Mouse (Mus musculus): ENCODE data around the gene Rubcn. TPM values are rescaled to one million over a fixed set of nuclear protein-coding genes. Genes with fewer than 3 reads are reported as not detected.
A peak's percentile ranks its signal among the peaks of the same experiment; 100 is the strongest.

The Rubcn gene
- polyA plus RNA-seq, 1 experiment = 50.3 TPM

DNA sequence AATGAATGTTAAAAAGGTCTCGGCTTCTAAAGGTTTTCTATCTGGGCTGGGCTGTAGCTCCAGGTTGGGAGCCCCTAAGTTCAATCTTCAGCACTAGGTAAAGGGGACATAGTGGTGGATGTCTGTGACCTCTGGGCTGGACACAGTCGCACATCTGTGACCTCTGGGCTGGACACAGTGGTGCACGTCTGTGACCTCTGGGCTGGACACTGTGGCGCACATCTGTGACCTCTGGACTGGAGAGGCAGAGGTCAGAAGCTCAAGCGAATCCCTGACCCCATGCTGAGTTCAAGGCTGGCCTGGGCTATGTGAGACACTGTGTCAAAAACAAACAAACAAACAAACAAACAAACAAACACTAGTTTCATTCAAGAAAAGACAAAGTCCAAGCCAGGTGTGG, 7.3 kb downstream of the Rubcn start:
- no peak for DNase-seq (ENCODE audit: low read depth)

DNA sequence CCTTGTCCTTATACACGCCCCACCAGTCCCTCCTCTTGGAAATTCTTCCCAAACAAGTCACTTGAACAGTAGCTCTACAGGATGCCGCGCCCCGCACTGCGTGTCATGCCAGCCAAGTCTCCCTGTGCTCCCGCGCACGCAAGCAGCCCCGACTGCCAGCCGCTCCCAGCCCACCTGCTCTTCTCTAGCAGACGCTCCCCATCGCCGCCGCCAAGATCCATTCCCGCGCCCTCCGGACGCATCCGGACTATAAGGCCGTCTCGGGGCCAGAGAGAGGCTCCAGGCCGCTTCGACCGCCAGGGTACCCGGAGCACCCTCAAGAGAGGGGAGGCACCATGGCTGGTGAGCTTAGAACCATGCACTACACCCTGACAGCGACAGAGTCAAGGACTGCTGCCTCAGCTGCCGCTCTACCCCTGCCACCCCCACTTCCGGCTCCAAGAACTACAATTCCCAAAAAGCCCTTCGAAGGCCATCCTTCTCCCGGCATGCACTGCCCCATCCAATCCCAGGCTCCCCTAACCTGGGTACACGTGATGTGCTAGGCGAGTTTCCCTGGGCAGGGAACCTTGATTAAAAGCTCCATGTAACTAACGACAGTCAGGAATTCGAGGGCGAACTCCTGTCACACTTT, 9.5 kb downstream of the Rubcn start:
- DNase-seq (ENCODE audit: low read depth) = peak; percentile 73

DNA sequence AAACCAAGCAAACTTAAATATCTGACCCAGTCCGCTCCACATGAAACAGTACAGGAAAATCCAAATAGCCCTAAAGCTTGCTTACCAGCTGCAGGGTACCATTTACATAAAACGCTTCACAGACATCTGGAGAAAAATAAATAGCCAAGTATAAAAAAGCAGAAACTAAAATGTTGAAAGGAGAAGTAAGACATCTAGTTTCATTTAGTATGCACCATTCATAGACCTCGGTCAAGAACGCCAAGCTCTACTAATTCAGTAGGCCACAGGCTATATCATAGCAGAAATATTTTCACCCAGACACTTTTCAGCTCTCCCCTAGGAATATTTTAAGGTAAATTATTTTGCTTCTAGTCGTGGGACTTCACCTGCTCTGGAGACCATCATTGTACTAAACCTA, 10.9 kb downstream of the Rubcn start:
- DNase-seq (ENCODE audit: low read depth) = no peak

DNA sequence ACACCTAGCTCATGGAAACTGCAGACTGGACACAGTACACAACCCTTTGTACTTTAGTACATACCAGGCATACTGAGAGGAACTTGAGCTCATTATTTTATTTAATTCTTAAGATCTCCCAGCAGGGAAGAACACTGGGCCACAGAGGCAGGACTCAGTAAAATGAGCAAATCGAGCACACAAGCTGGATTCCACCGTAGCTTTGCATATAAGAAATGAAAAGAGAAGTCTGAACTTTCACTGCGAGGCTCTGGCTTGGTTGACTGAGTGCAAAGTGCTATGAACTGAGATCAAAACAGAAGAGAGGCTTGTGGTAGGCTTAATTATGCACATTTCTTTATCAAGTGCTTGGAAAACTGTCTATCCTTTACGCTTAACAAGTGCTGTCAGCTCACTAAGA, 12.2 kb downstream of the Rubcn start:
- DNase-seq (ENCODE audit: low read depth) = no peak

DNA sequence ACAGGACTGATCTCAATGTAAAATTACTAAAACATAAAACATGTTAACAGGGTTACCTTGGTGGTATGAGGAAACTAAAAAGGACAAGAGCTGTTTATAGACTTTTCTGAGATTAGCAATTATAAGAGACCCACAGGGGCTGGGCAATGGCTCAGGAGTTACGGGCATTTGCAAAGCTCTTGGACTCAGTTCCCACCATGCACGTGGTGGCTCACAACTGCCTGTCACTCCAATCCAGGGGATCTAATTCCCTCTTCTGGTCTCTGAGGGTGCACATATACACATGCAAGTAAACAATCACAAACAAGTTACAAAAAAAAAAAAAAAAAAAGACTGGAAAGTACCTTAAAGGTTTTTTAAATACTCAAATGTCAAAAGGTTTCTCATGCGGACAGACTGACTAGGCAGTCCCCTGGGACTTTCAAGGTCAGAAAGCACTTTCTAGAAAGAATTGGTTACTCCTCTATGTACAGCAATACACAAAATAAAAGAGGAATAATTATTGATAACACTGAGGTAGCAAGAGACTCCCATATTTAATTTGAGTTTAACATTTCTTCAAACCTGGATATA, 15.7 kb downstream of the Rubcn start:
- no peak for DNase-seq (ENCODE audit: low read depth)

DNA sequence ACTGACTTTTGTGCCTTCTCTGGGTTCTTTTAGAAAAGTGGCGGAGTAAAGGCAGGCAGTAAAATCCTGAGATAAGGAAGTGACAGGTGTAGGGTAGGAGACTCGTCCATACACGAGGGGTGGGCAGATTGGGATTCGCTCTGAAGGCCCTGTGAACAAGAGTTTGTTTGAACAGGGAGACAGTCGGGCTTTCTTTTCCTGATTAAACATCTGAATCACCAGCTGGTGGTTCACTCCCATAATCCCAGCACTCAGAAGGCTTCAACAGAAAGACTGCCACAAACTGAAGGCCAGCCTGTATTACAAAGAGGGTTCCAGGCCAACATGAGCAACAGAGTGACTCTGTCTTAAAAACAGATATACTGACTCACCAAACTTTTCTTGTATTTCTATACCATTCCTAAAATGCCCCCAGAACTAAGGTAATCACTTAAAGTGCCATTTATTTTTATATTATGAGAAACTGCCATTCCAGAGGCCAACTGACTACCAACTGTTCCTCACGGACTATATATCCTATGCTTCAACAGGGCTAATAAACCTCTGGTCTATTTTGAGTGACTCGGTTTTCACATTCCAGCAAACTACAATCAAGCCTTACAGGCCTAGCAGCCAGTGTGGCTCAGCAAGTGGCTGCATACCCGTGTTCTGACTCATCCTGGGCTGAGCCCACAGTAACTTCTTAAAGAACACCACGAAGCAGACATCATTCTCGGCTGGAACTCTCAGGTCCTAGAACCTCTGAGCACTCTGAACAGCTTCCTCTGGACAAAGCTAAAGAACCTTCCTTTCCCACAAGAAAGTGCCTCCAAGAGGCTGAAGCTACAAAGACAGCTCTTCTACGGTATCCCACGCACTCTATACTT, 18.6 kb downstream of the Rubcn start:
- DNase-seq (ENCODE audit: low read depth) = no peak

DNA sequence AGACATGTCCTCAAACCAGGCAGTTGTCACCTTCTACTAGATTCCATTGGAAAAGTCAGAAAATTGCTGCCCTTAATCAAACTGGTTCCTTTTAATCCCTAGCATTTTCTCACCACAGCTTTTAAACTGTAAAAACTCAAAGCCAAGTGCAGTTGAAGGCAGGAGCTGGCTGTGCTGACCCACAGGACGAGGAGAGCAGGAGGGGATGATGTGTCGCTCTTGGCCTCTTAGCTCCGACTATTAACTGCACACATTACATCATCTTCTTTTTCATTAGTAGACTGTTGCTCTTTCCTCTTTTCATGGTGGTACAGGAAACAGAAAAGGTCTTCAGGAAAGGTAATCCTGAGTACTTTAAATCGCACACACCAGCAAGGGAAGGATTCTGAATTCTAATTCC, 19.2 kb downstream of the Rubcn start:
- no peak for DNase-seq (ENCODE audit: low read depth)

DNA sequence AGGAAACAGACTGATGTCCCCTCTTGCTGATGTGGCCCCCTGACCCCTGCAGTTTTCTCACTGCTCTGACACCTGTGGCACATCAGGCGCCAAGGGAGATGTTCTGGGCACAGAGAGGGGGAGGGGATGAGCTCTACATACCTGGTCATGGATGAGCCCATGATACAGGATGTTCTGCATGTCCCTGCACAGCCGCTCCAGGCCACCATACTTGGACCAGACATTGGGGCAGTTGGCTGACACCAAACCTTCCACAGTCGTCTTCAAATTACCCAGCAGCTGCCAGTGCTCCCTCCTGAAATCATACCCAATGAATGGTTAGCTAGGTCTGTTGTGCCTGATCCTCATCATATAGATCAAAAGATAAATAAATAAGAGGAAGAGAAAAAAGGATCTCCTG, 20.8 kb downstream of the Rubcn start:
- DNase-seq (ENCODE audit: low read depth) = no peak

DNA sequence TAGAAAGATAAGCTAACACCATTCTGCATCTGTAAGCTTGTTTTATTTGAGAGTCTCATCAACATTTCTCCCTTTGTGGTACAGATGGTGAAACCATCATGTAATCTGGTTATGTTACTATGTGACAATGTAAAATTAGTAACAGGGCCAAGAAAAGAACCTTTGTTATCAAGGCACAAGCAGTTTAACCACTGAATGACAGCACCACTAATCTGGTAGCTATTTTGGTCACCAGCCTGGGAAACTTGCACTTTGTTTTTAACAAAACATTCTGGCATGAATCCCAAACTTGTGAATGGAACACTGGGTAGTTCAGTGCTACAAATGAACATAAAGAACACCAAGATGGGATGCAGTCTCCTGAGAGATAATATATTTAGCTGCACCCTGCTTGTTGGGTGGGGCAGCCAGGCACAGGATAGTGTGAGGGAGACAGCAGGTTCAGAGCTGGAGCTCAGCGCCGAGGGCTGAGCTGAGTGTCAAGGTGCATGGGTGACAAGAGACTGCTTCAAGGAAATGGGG, 23.5 kb downstream of the Rubcn start:
- DNase-seq (ENCODE audit: low read depth) = no peak

DNA sequence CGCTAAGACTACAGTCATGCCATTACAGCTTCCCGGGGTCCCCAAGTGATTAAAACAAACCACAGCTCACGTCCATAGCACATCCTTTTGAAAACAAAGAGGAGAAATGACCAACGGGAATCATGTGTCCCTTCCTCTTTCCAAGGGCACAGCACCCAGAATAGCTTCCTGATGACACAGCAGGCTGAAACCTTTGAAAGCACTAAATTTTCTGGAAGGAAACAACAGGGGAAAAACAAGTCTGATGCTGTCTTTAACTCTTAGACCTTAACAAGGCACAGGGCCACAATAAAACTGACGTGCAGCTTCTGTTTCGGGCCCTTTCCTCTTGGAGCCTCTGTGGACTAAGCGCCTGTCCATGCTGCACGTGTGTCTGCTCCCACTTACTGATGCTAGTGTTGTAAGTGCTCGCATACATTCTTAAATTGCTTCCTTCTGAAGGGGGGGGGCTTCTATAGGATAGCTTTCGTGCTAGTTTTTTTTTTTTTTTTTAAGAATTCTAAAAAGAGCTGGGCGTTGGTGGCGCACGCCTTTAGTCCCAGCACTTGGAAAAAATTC, 24.0 kb downstream of the Rubcn start:
- no peak for DNase-seq (ENCODE audit: low read depth)

DNA sequence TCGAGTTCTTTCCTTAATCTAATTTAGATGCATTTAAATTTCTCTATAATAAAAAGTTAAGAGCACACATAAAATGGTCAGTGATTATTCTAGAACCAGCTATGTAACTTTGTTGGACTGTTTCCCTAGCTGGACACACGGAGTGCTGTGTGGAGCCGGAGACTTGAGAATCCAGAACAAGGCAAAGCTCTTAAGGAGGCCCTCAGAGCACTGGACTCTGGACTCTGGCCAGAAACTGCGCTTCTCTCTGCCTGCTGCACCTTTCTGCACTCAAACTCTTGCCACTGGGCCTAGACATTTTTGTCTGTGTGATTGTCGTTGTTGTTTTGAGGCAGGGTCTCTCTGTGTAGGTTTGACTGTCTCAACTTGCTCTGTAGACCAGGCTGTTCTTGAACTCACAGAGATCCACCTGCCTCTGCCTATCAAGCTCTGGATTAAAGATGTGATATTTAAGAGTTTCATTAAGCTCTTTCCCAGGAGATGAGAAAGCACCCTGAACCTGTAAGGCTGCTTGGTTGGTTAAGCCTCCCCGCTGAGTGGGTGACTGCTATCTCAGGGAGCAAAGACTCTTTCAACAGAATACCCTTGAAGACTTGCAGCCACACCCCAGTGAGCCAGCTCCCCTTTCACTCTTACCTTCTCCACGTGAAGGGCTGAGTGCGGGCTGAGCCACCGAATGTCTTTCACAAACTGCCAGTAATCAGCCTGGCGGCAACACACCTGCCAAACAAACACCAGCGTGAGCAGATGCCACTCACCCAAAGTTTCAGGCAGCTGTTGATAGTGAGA, 28.3 kb downstream of the Rubcn start:
- DNase-seq (ENCODE audit: low read depth) = no peak

DNA sequence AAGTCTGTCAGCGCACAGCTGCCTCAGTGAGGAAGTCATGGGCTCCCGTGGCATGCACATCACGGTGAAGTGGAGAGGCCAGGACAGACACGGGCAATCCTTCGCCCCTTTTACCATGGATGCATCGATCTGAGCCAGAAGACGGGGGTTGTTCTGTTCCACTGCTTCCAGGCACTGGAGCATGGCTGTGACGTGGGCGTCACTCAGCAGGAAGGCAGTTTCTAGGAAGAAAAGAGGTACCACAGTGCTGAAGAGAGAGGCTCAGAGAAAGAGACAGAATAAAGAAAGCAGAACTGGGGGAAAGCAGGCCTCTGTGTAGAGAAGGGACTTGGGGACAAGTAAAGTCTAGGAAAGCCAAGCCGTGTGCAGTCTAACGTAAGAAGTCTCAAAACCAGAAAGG, 30.5 kb downstream of the Rubcn start:
- no peak for DNase-seq (ENCODE audit: low read depth)

DNA sequence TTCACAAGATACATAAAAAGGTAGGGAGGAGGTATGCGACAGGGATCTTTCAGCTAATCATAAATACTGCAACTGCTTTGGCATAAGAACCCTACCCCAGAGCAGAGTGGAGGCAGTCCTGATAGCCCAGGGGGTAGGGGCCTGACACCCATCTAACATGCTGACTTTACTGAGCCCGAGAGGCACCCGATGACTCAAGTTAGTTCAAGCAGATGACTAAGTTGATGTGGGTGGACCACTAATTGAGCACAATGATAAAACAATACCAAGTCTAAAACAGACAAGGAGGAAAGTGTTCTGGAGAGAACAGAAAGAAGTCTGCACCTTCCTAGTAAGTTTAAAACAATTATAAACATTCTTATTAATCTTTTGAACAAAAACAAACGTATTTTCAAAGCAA, 46.1 kb downstream of the Rubcn start:
- DNase-seq (ENCODE audit: low read depth) = no peak

DNA sequence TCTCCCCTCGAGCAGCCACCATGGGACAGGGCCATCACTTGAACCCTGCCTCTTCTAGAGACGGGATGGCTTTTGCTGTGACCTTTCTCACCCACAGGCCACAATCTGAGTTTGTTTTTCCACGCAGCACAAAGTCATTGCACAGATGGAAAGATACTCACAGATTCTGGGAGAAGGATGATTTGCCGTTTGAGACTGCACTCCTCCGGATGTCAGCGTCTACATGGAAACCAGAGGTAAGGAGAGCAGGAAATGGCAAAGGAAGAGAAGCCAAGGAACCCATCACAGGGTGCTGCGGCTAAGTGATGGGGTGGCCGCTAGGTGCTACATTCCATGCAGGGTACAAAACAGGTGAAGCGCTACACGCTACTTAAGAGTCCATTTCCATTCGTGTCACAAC, 48.5 kb downstream of the Rubcn start:
- DNase-seq (ENCODE audit: low read depth) = no peak

DNA sequence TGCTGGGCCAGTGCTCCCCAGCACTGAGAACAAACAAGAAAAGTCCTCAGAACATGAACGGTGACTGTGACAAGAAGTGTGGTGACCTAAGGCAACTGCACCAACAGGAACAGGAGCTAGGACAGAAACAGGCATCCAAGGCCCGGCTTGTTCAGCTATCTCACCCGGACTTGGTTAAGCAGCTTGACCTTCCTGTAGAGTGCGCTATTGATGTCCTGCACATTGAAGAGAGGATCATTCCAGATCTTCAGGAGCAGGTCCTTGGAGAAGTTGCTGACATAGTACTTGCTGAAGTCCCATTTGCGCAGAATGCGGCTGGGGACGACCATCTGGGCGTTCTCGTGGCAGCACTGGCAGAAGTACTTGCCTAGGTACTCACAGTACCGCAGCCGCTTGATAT, 51.0 kb downstream of the Rubcn start:
- DNase-seq (ENCODE audit: low read depth) = no peak

DNA sequence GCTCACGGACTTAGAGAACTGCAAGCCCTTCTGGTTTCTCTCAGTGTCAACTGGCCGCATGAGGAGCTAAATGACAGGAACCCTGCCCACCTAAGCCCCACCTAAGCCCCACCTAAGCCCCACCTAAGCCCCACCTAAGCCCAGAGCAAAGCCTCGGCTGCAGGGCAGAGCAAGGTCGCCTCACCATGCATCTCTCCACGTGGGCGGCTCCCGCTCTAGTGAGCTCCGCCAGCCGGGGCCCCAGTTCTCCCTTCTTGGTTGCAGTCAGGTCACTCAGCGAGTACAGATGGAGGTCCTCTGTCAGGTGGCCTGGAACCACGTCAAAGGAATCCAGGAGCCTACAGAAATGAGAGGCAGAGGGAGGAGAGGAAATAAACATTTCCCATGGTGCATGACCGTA, 52.2 kb downstream of the Rubcn start:
- no peak for DNase-seq (ENCODE audit: low read depth)

DNA sequence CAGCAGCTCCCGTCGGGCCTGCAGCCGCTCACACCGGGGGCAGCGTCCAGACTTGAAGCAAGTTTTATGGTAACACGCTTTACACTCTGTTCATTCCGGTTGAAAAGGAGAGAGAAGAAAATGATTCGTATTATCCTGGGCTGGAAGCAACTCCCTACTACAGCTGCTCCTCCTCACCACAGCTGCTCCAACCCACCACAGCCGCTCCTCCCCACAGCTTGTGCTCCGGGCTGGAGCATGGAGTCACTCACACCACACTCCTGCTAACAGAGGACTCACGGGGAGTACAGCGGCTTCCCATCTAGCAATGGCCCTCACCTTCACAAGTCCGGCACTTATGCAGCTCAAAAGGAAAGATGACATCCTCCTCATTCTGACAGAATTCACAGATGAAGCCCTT, 53.5 kb downstream of the Rubcn start:
- DNase-seq (ENCODE audit: low read depth) = no peak

DNA sequence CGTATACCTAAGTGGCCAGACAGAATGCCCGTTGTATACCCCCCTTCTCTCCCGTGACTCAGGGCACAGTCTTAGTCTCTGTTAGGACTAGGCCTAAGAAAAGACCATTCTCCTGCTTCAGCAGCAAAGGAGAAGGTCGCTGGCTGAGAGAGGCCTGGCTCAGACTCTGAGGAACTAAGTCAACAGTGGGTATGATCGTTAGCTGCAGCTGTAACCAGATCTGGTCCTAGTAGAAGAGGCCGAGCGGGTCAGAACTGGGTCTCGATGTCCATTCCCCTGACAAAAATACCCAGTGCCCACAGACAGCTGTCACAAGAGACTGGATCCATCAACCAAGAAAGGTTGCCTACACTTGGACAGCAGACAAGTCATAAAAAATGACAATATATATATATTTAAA, 54.1 kb downstream of the Rubcn start:
- DNase-seq (ENCODE audit: low read depth) = no peak

DNA sequence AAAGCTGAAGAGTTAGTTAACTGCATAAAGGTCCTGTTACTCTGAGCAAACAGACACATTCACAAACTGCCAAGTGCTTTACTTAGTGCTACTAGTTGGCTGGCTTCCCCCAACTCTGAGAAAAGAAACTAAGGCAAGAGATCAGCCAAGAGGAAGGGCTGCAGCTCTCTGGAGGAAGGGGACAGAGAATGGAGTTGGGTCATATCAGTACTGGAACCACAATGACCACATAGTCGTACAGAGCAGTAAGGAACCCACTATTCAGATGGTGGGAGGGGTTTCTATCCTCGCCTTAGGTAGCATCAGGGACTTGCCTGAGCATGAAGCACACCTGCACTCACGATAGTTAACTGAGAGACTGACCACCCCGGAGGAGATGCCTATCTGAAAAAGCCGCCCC, 54.7 kb downstream of the Rubcn start:
- DNase-seq (ENCODE audit: low read depth) = no peak

DNA sequence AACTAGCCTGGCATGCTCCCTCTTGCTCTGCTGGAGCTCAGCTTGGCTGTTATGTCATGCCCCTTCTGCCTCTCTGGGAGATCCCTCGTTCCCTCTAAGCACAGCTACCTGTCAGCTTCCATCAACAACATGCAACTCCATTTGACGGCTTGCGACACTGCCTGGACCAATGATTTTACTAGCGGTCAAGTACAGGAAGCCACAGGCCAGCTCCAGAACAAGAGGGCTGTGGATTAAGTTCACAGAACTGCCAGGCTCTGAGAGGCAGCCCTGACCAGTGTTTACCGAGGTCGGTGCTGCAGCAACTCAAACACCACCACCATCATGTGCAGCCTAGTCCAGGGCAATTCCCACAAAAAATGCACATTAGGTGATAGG, 55.1 kb downstream of the Rubcn start:
- no peak for DNase-seq (ENCODE audit: low read depth)

DNA sequence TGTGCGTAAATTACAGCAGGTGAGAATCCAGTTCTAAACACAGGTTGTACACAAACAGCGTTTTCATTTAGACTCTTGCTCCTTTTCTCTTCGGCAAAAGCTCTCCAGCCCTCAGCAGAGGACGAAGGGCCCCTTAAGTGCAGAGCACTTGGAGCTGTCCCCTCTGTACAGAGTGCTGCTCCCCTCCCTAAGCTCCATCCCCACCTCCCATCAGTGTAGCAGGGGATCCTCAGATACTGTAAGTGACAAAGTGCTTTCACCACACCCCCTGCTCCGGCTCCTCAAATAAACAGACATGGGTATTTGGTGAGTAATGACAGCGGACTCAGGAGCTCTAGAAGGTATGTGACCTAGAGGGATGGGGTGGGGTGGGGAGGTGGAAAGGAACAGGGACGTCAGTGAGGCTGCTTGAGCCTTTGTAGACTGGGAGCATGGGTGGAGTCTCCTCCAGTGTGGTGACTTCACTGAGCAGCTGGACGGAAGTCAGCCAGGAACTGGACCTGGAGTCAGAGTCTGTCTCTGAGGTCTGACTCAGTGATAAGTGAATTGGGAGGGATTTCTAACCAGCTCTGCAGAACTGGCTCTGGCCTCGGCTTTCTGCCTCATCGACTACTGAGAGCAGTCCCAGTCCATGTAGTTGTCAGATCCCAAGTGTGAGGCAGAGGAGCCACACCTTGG, 55.7 kb downstream of the Rubcn start:
- no peak for DNase-seq (ENCODE audit: low read depth)
